Mouse (Mus musculus): Measurements from ENCODE around the gene Ctsd.
"Not testable (repeated sequence)": the region's sequence is repeated elsewhere in the genome, so short reads cannot be mapped to it uniquely, and the experiment has no call there.

Ctsd gene

GRCm38 (mm10) chr7:142334246-142334645 lies 53.6 kb downstream of the Ctsd start:
- peak; percentile 75 for DNase-seq (ENCODE audit: low read depth, low spot score)

- not testable (repeated sequence) for DNase-seq (ENCODE audit: low read depth, low spot score)
These were observed 55.1 kb downstream of the Ctsd start for GRCm38 (mm10) chr7:142332741-142333140.

- DNase-seq (ENCODE audit: low read depth, low spot score), result no peak
These were observed 56.6 kb downstream of the Ctsd start for GRCm38 (mm10) chr7:142331281-142331680.

GRCm38 (mm10) chr7:142330271-142330724 lies 57.5 kb downstream of the Ctsd start:
- no peak for DNase-seq (ENCODE audit: low read depth, low spot score)

GRCm38 (mm10) chr7:142328507-142328906 lies 59.3 kb downstream of the Ctsd start:
- DNase-seq (ENCODE audit: low read depth, low spot score), result no peak

GRCm38 (mm10) chr7:142326714-142327445 lies 61.0 kb downstream of the Ctsd start:
- DNase-seq (ENCODE audit: low read depth, low spot score), result no peak
